Mouse (Mus musculus) erythroblast, embryonic 14.5 days (primary cell): ENCODE data around the gene Elmod3. TPM values are rescaled to one million over a fixed set of nuclear protein-coding genes. Genes with fewer than 3 reads are reported as not detected.

Source experiments
- H3K27me3 ChIP-seq: 2 replicates; pipeline ENCODE4 v1.6.1; 2012; ENCODE audit warnings: inconsistent platforms; ENCODE audit not compliant: control insufficient read depth
- H3K36me3 ChIP-seq: 2 replicates; pipeline ENCODE4 v1.6.1; 2012; ENCODE audit warnings: mild to moderate bottlenecking, inconsistent platforms; ENCODE audit not compliant: control insufficient read depth
- H3K4me1 ChIP-seq: 2 replicates; pipeline ENCODE4 v1.6.1; 2012; ENCODE audit warnings: inconsistent platforms; ENCODE audit not compliant: control insufficient read depth
- H3K4me3 ChIP-seq: replicated peaks from 2 replicates; pipeline ENCODE3; 2012; ENCODE audit warnings: moderate library complexity, mild to moderate bottlenecking, inconsistent platforms
- H3K9me3 ChIP-seq: 2 replicates; pipeline ENCODE4 v1.6.1; 2012; ENCODE audit warnings: low read length, inconsistent platforms, mixed read lengths; ENCODE audit not compliant: control insufficient read depth
- GATA1 ChIP-seq: IDR thresholded peaks from 2 replicates; pipeline ENCODE4 v1.6.1; 2012; ENCODE audit warnings: low read length, inconsistent platforms, mixed read lengths
- TAL1 ChIP-seq: IDR thresholded peaks from 3 replicates; pipeline ENCODE4 v1.6.1; 2012; ENCODE audit warnings: low read length, inconsistent platforms, mixed read lengths
- polyA plus RNA-seq: library from polyadenylated mRNA; stranded (reverse); fragments of >175 nt; gene quantifications from 2 replicates; pipeline ENCODE4 v1.2.3, GENCODE M21; 2012

Gene Elmod3
- polyA plus RNA-seq, 1 experiment: 0.15 TPM

GRCm38 (mm10) chr6:72520904-72521303, 77.3 kb downstream of the Elmod3 start:
- TF ChIP-seq GATA1: no peak
- no peak for TF ChIP-seq TAL1
- no peaks in the 10 kb centered on the region for H3K9me3 ChIP-seq
- no peak overlapping the region for H3K4me3 ChIP-seq
- no peaks in the 10 kb centered on the region for H3K4me1 ChIP-seq
- H3K36me3 ChIP-seq: no peaks in the 10 kb centered on the region
- peaks cover 2% of the 10 kb centered on the region; the same call in 1 of the 2 replicates for H3K27me3 ChIP-seq

DNA sequence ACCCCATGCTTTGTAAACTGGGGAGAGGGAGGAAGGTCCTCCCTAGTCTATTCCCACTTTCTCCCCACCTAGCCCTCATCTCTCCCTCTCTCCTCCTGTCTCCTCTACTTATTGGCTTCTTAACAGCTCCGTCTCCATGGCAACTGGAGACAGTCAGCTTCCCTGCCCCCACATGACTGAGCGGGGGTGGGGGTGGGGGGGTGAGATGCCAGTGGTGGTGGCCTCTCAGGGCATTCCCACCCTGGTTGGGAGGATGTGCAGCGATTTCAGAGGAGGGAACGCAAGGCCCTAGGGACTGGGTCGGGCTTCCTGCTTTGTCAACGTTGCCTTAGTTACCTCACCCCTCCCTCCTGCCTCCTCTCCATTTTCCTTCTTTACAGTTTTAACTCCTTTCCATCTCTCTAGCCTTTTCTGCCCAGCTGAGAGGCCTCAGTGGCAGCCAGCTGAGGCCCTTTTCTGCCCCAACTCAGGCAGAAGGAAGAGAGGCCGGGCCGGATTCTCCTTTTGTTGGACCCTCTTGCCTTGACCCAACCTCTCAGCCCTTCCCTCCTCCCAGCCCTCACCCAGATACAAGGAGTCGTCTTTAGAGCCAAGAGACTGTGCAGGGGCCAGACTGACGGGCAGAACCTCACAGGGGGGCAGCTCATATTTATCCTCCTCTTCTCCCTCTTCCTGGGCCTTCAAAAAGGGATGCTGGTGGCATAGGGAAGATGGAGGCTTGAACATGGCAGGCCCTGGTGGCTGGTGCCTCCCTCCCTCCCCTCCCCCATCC, 78.1 kb downstream of the Elmod3 start:
- H3K4me3 ChIP-seq: no peak overlapping the region
- TF ChIP-seq TAL1: no peak
- TF ChIP-seq GATA1: no peak
- no peaks in the 10 kb centered on the region for H3K9me3 ChIP-seq
- peaks cover 2% of the 10 kb centered on the region; the same call in 1 of the 2 replicates for H3K27me3 ChIP-seq
- no peaks in the 10 kb centered on the region for H3K36me3 ChIP-seq
- H3K4me1 ChIP-seq: no peaks in the 10 kb centered on the region

- Histone ChIP-seq H3K36me3 (no peaks in the 10 kb centered on the region), H3K9me3 (no peaks in the 10 kb centered on the region), H3K4me3 (no peak overlapping the region), H3K4me1 (no peaks in the 10 kb centered on the region), H3K27me3 (peaks cover 2% of the 10 kb centered on the region; the same call in 1 of the 2 replicates)
- no peak for TF ChIP-seq GATA1
- no peak for TF ChIP-seq TAL1
Observed at GRCm38 (mm10) chr6:72519303-72519702, 78.9 kb downstream of the Elmod3 start.

GRCm38 (mm10) chr6:72518842-72519241, 79.4 kb downstream of the Elmod3 start:
- TF ChIP-seq TAL1 (no peak), GATA1 (no peak)
- Histone ChIP-seq H3K27me3 (peaks cover 2% of the 10 kb centered on the region; the same call in 1 of the 2 replicates), H3K4me3 (no peak overlapping the region), H3K4me1 (peaks cover under 1% of the 10 kb centered on the region), H3K36me3 (no peaks in the 10 kb centered on the region), H3K9me3 (no peaks in the 10 kb centered on the region)

Other genes with a start within 250 kb of the Elmod3 start
- gene Tmem150a, start 243.0 kb downstream of the Elmod3 start, polyA plus RNA-seq: 0.32 and 0.44 TPM in 2 replicates
- 14.4 and 15.6 TPM in 2 replicates for gene Rnf181, start 231.5 kb downstream of the Elmod3 start, polyA plus RNA-seq
- 6.0 and 6.1 TPM in 2 replicates for gene Vamp5, start 217.9 kb downstream of the Elmod3 start, polyA plus RNA-seq
- gene Vamp8, start 207.7 kb downstream of the Elmod3 start, polyA plus RNA-seq: 22.8 and 33.5 TPM in 2 replicates
- gene Ggcx, start 184.1 kb downstream of the Elmod3 start, polyA plus RNA-seq: 0.08 and 0.09 TPM in 2 replicates
- gene Mat2a, start 158.9 kb downstream of the Elmod3 start, polyA plus RNA-seq: 1.7 and 2.0 TPM in 2 replicates
- gene Sh2d6, start 76.7 kb downstream of the Elmod3 start, polyA plus RNA-seq: not detected in 2 replicates
- 0.48 and 0.77 TPM in 2 replicates for gene Capg, start 54.0 kb downstream of the Elmod3 start, polyA plus RNA-seq
- 0.06 and 0.25 TPM in 2 replicates for gene Retsat, start 62 bp upstream of the Elmod3 start, polyA plus RNA-seq
- 0.10 and 0.11 TPM in 2 replicates for gene Tgoln1, start 18.6 kb upstream of the Elmod3 start, polyA plus RNA-seq
- gene Tcf7l1, start 190.8 kb upstream of the Elmod3 start, polyA plus RNA-seq: 0.05 and 0.10 TPM in 2 replicates